Mouse (Mus musculus) G1E (cell line): ENCODE data around the gene A830005F24Rik.

Experiments used
- CTCF ChIP-seq: IDR thresholded peaks from 2 replicates; pipeline ENCODE4 v1.5.1; 2012; ENCODE audit warnings: low read depth, low read length, inconsistent platforms, mixed read lengths
- GATA1 ChIP-seq: IDR thresholded peaks from 2 replicates; pipeline ENCODE4 v1.6.1; 2012; ENCODE audit warnings: borderline replicate concordance, low read length, inconsistent platforms, mixed read lengths
- GATA2 ChIP-seq: IDR thresholded peaks from 2 replicates; pipeline ENCODE4 v1.6.1; 2012; ENCODE audit warnings: low read depth, low read length, inconsistent platforms, borderline replicate concordance
- POLR2AphosphoS5 ChIP-seq: IDR thresholded peaks from 2 replicates; pipeline ENCODE4 v1.6.1; 2012; ENCODE audit warnings: low read depth, low read length, inconsistent platforms; ENCODE audit not compliant: insufficient replicate concordance
- TAL1 ChIP-seq: conservative IDR thresholded peaks from 2 replicates; pipeline ENCODE4 v1.6.1; 2012; ENCODE audit warnings: low read depth, low read length, inconsistent platforms, mixed read lengths

GRCm38 (mm10) chr13:48545476-48546281 lies 32.3 kb downstream of the A830005F24Rik start:
- TF ChIP-seq CTCF (no peak), GATA1 (no peak), TAL1 (no peak), POLR2AphosphoS5 (no peak), GATA2 (no peak)
